Mouse (Mus musculus): Measurements from ENCODE around the gene Tsc1. TPM values are rescaled to one million over a fixed set of nuclear protein-coding genes. Genes with fewer than 3 reads are reported as not detected.

Gene Tsc1
- total RNA-seq, 1 experiment from 2014 or later: 16.5 TPM

- DNase-seq: no peak
Observed at GRCm38 (mm10) chr2:28730676-28731075, 89.6 kb downstream of the Tsc1 start.

- DNase-seq: peak; percentile 51
Observed at GRCm38 (mm10) chr2:28737112-28737511, 96.1 kb downstream of the Tsc1 start.

DNA sequence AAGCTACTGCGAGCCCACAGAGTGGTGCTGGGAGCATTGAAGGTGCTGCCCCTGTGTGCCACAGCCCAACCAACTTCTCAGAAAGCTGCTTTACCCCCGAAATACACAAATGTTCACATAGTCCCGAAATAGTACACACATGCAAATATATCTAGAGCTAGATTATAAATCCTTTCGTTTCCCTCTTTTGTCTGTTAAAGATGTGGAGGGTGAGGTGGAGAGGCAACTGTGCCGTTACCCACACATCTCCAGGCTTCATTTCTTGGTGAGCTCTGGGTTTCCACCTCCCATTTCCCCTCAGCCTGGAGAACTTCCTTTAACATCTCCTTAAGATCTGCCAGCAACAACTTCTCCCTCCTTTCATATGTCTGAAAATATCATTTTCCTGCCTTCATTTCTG is 99.1 kb downstream of the Tsc1 start:
- DNase-seq: no peak

Small RNA genes within 50 kb of the gene (microRNA-seq; reads per million reads assigned to microRNA genes)
- gene Gm22824 (0 reads per million in 2 experiments), gene Mir3088 (0.38 to 3.4 reads per million in 2 experiments)

Other genes starting within 250 kb of the Tsc1 start
- 5.4 and 5.9 TPM in 2 replicates for gene Ppp1r26, start 194.4 kb upstream of the Tsc1 start, total RNA-seq (2021)
- gene 1700007K13Rik, start 174.9 kb upstream of the Tsc1 start, total RNA-seq (2021): 0.93 TPM in 1 of 2 replicates, not detected in the other
- 70.8 and 73.7 TPM in 2 replicates for gene Mrps2, start 173.2 kb upstream of the Tsc1 start, total RNA-seq (2021)
- 3.3 and 5.1 TPM in 2 replicates for gene Gbgt1, start 144.3 kb upstream of the Tsc1 start, total RNA-seq (2021)
- 1.1 and 3.2 TPM in 2 replicates for gene Gm10134, start 135.1 kb upstream of the Tsc1 start, total RNA-seq (2021)
- 27.0 and 35.9 TPM in 2 replicates for gene Ralgds, start 128.1 kb upstream of the Tsc1 start, total RNA-seq (2021)
- gene Cel, start 77.8 kb upstream of the Tsc1 start, total RNA-seq (2021): 0.15 TPM in 1 of 2 replicates, not detected in the other
- 18.7 and 18.9 TPM in 2 replicates for gene Gtf3c5, start 57.5 kb upstream of the Tsc1 start, total RNA-seq (2021)
- 2.1 TPM in 1 of 2 replicates, not detected in the other for gene Gfi1b, start 19.2 kb upstream of the Tsc1 start, total RNA-seq (2021)
- 0.93 TPM in 1 of 2 replicates, not detected in the other for gene Spaca9, start 58.5 kb downstream of the Tsc1 start, total RNA-seq (2021)
- not detected in 2 replicates for gene Ak8, start 58.9 kb downstream of the Tsc1 start, total RNA-seq (2021)
- gene Gtf3c4, start 199.1 kb downstream of the Tsc1 start, total RNA-seq (2021): 28.4 and 30.6 TPM in 2 replicates
- gene Ddx31, start 199.2 kb downstream of the Tsc1 start, total RNA-seq (2021): 7.7 and 9.5 TPM in 2 replicates

Measured in adrenal gland, postnatal 14 days (tissue).